Mouse (Mus musculus): ENCODE results near the gene Trip12. TPM values are rescaled to one million over a fixed set of nuclear protein-coding genes. Genes with fewer than 3 reads are reported as not detected.
A peak's percentile ranks its signal among the peaks of the same experiment; 100 is the strongest.

Gene Trip12
- polyA plus RNA-seq, 1 experiment from 2014 or later, result 51.0 TPM

DNA sequence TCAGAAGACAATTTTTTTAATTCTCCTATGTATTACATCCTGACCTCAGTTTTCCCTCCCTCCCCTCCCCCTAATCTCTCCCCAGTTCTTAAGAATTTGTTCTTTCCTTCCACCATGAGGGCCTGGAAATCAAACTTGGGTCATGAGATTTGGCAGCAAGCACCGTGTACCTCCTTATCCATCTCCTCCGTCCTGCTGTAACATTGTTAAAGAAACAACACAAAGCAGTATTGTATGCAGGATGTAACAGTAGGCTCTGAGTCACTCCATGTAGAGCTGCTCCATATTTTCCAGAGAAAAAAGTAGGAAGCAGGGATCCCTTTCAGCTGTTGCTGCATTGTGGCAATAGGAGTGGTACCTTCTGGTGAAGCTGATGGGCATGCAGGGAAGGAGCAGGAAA, 15.4 kb upstream of the Trip12 start:
- peak; percentile 65 for ATAC-seq (replicated peaks; ENCODE audit: insufficient number of reproducible peaks, insufficient read depth, low FRiP score, low read depth)
- H3K4me3 ChIP-seq, result no peak overlapping the region
- no peaks in the 10 kb centered on the region for H3K9me3 ChIP-seq (replicated peaks)
- no peaks in the 10 kb centered on the region for H3K36me3 ChIP-seq
- 41% methylated on average over 2 of the region's 2 CpGs for WGBS
- H3K4me2 ChIP-seq, result no peak overlapping the region
- peaks cover 5% of the 10 kb centered on the region for H3K4me1 ChIP-seq (replicated peaks)
- H3K27ac ChIP-seq, result no peak overlapping the region
- H3K27me3 ChIP-seq, result no peaks in the 10 kb centered on the region
- H3K9ac ChIP-seq, result no peak overlapping the region

DNA sequence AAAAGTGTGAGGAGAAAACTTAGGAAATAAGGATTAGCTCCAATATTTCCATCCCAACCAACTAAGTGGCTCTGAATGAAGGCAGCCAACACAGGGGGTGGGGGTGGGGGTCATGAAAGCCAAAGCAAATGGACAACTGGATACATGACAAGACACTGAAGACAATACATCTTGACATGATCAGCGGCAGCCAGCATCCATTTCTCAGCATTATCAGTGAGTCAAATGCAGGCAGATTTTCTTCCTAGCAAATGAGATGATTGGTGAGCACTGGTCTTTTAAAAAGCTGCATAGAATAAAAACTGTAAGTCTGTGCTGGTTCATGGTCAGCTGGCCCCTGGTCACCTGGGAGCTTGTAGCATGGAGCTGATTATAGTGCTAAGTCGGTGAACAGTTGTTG, 14.7 kb upstream of the Trip12 start:
- H3K9ac ChIP-seq, result no peak overlapping the region
- no peaks in the 10 kb centered on the region for H3K4me1 ChIP-seq (replicated peaks)
- no peak for ATAC-seq (replicated peaks; ENCODE audit: insufficient number of reproducible peaks, insufficient read depth, low FRiP score, low read depth)
- no peak overlapping the region for H3K4me3 ChIP-seq
- 0 out of 2 replicates have a peak overlapping the region, but pooled peaks have one; percentile 0 for H3K27ac ChIP-seq
- H3K9me3 ChIP-seq (replicated peaks), result no peaks in the 10 kb centered on the region
- no peaks in the 10 kb centered on the region for H3K27me3 ChIP-seq
- 72% methylated on average over 2 of the region's 2 CpGs for WGBS
- H3K36me3 ChIP-seq, result no peaks in the 10 kb centered on the region
- no peak overlapping the region for H3K4me2 ChIP-seq

DNA sequence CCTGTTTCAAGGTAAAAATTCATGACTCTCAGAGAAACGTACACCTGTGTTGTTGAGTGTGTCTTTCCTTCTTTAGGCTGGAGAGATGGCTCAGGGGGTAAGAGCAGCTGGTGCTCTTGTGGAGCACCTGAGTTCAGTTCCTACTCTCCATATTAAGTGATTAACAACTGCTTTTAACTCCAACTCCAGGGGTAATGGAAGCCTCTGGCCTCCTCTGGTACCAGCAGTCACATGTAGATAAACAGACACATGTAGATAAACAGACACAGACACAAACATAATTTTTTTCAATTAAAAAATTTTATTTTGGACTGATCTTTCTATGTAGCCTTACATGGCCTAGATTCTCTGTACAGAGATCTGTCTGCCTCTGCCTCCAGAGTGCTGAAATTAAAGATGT, 13.4 kb upstream of the Trip12 start:
- Histone ChIP-seq H3K4me3 (no peak overlapping the region), H3K9me3 (replicated peaks) (no peaks in the 10 kb centered on the region), H3K4me2 (no peak overlapping the region), H3K27ac (no peak overlapping the region), H3K27me3 (no peaks in the 10 kb centered on the region), H3K9ac (no peak overlapping the region), H3K4me1 (replicated peaks) (no peaks in the 10 kb centered on the region), H3K36me3 (no peaks in the 10 kb centered on the region)
- 73% methylated on average over 1 of the region's 1 CpGs for WGBS
- ATAC-seq (replicated peaks; ENCODE audit: insufficient number of reproducible peaks, insufficient read depth, low FRiP score, low read depth), result no peak

DNA sequence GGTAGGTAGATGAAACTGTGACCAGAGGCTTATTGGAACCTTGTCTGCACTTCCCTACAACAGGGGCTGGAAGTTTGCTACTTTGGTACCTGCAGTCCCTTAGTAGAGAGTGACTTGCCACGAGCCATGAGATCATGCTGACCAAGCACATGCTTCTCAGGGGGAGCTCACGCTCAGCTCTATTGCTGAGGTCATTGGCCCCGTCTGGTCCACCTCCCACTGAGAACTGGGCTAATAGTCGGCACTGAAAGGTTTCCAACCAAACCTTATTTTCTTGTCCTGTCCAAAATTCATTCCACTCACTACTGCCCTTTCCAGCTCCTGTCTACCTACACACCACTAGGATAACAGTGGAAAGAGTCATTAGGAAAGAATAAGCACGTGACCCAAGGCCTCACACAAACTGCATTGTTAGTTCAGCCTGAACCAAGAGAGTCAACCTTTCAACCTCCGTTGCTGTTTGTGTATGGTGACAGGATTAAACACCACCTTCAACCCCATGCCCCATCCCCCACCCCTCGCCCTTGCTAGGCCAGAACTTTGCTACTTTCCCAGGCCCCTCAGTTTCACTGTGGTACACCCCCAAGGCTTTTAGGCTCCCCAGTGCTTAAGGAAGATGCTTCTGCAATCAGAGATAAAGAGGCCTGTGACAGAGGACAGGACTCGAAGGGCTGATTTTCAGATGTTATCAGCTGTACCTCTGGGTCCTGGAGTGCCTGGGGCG, 11.4 kb upstream of the Trip12 start:
- no peak for ATAC-seq (replicated peaks; ENCODE audit: insufficient number of reproducible peaks, insufficient read depth, low FRiP score, low read depth)
- WGBS, result 35% methylated on average over 9 of the region's 9 CpGs
- H3K4me2 ChIP-seq, result no peak overlapping the region
- H3K9ac ChIP-seq, result no peak overlapping the region
- no peaks in the 10 kb centered on the region for H3K9me3 ChIP-seq (replicated peaks)
- H3K36me3 ChIP-seq, result no peaks in the 10 kb centered on the region
- H3K27me3 ChIP-seq, result no peaks in the 10 kb centered on the region
- H3K4me3 ChIP-seq, result no peak overlapping the region
- H3K4me1 ChIP-seq (replicated peaks), result no peaks in the 10 kb centered on the region
- H3K27ac ChIP-seq, result no peak overlapping the region

DNA sequence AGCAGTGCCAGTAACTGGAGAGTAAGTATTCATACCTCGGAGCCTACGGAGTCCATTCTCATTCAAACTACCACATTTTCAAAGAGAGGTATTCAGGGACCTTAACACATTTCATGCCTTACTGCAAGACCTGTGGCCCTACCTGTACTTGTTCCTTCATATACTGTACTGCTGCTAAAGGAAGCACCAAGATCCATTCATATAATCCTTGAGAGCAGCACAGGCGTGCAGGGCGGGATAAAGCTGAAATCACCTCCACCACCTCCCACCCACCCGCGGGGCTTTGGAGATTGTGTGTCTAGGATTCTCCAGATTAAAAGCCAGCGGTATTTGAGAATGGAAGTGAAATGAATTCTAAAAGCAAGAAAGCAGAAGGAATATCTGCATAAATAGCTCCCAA, 10.2 kb upstream of the Trip12 start:
- Histone ChIP-seq H3K27me3 (no peaks in the 10 kb centered on the region), H3K4me3 (no peak overlapping the region), H3K4me2 (no peak overlapping the region), H3K9me3 (replicated peaks) (no peaks in the 10 kb centered on the region), H3K27ac (no peak overlapping the region), H3K4me1 (replicated peaks) (no peaks in the 10 kb centered on the region), H3K36me3 (no peaks in the 10 kb centered on the region), H3K9ac (no peak overlapping the region)
- no peak for ATAC-seq (replicated peaks; ENCODE audit: insufficient number of reproducible peaks, insufficient read depth, low FRiP score, low read depth)
- WGBS, result 92% methylated on average over 7 of the region's 7 CpGs

DNA sequence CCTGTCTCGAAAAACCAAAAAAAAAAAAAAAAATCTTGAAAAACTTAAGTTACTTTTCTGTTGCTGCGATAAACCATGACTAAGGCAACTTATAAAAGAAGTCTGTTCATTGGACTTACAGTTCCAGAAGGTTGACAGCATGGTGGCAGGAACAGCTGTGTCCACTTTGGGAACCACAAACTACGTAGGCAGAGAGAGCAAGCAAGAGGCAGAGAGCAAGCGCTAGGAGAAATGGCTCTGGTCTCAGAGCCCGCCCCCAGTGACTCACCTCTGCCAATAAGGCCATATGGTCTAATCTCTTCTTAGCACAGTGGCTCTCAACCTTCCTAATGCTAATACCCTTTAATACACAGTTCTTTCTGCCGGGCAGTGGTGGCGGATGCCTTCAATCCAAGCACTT, 9.5 kb upstream of the Trip12 start:
- Histone ChIP-seq H3K4me3 (no peak overlapping the region), H3K4me1 (replicated peaks) (no peaks in the 10 kb centered on the region), H3K4me2 (no peak overlapping the region), H3K36me3 (no peaks in the 10 kb centered on the region), H3K9me3 (replicated peaks) (no peaks in the 10 kb centered on the region), H3K9ac (no peak overlapping the region), H3K27me3 (no peaks in the 10 kb centered on the region), H3K27ac (no peak overlapping the region)
- WGBS, result 92% methylated on average over 7 of the region's 7 CpGs
- no peak for ATAC-seq (replicated peaks; ENCODE audit: insufficient number of reproducible peaks, insufficient read depth, low FRiP score, low read depth)

DNA sequence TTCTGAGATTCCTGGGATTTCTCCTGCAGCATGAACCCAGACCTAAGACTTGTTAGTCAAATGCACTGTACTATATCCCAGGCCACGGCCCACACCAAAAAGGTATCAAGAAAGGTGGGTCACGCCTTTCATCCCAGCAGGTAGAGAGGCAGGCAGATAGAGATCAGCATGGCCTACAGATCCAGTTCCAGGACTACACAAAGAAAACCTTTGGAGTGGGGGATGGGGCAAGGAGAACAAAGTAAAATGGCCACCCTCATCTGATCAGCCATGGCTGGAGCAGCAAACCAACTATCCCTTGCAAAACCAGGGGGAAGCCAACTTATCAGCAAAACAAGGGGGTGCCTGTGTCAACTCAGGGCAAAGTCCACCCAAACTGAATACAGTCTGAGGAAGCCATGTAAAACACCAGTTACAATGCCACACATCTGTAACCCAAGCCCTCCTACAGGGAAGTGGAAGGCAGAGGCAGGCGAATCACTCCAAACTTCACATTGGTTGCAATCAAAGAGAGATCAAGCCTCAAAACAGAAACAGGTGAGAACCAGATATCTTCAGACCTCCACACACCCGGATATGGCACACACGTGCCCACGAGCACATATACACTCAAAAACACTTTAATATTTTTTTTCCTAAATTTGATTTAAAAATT, 8.6 kb upstream of the Trip12 start:
- no peak for ATAC-seq (replicated peaks; ENCODE audit: insufficient number of reproducible peaks, insufficient read depth, low FRiP score, low read depth)
- 91% methylated on average over 6 of the region's 6 CpGs for WGBS
- Histone ChIP-seq H3K36me3 (no peaks in the 10 kb centered on the region), H3K9me3 (replicated peaks) (no peaks in the 10 kb centered on the region), H3K27me3 (no peaks in the 10 kb centered on the region), H3K4me3 (no peak overlapping the region), H3K4me2 (no peak overlapping the region), H3K27ac (no peak overlapping the region), H3K4me1 (replicated peaks) (no peaks in the 10 kb centered on the region), H3K9ac (no peak overlapping the region)

DNA sequence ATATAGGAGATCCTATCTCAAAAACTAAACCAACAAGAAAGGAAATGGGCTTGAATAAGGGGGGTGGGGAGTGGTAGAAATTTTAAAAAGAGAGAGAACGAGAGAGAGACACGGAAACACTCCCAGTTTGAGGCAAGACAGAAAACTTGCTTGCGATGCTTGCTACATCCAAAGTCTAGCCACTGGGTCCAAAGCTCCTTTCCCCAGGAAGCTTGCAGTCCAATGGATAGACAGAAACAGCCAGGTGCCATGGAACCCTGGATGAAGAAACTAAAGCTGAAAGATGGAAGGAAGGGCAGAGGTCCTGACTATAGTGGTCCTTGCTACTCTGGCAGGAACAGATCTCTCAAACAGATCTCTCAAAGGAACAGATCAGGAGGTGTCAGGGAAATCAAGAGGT, 8.0 kb upstream of the Trip12 start:
- ATAC-seq (replicated peaks; ENCODE audit: insufficient number of reproducible peaks, insufficient read depth, low FRiP score, low read depth), result no peak
- Histone ChIP-seq H3K27ac (no peak overlapping the region), H3K9ac (no peak overlapping the region), H3K36me3 (no peaks in the 10 kb centered on the region), H3K27me3 (no peaks in the 10 kb centered on the region), H3K9me3 (replicated peaks) (no peaks in the 10 kb centered on the region), H3K4me1 (replicated peaks) (no peaks in the 10 kb centered on the region), H3K4me2 (no peak overlapping the region), H3K4me3 (no peak overlapping the region)
- 94% methylated on average over 3 of the region's 3 CpGs for WGBS

DNA sequence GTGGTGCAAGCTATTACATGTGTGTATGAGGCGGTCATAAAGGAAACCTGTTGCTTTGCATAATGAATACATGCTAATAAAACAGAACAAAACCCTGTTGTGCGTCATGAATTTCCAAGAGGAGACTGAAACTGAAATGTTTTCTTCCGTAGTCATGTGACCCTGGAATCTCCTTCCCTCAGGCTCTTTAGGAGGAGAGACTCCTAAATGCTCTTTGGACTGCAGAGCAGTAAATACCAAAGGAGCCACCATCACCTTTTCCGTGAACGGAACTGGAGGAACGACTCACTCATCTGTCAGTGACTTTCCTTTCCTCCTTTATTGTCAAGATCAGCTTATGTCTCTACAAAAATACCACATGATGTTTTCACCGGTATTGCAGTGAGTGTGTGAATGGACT, 7.4 kb upstream of the Trip12 start:
- Histone ChIP-seq H3K4me1 (replicated peaks) (no peaks in the 10 kb centered on the region), H3K4me2 (no peak overlapping the region), H3K9me3 (replicated peaks) (no peaks in the 10 kb centered on the region), H3K27me3 (no peaks in the 10 kb centered on the region), H3K36me3 (no peaks in the 10 kb centered on the region), H3K9ac (no peak overlapping the region), H3K27ac (no peak overlapping the region), H3K4me3 (no peak overlapping the region)
- no peak for ATAC-seq (replicated peaks; ENCODE audit: insufficient number of reproducible peaks, insufficient read depth, low FRiP score, low read depth)
- 84% methylated on average over 7 of the region's 7 CpGs for WGBS

DNA sequence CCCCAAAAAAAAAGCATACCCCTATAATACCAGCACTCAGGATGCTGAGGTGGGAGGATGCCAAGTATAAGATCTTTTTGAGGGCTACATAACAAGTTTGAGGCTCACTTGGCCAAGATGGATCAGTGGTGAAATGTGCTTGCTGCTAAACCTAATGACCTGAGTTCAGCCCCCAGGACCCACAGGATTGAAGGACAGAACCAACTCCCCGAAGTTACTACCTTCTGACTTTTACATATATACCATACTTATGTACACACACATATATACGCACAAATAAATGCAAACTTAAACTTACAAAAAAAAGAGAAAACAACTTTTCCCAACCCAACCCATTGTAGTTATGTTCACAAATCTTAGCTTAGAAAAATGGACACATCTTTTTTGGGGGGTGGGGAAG, 3.0 kb upstream of the Trip12 start:
- Histone ChIP-seq H3K4me1 (replicated peaks) (peaks cover 7% of the 10 kb centered on the region), H3K9ac (no peak overlapping the region), H3K27ac (no peak overlapping the region), H3K36me3 (no peaks in the 10 kb centered on the region), H3K9me3 (replicated peaks) (no peaks in the 10 kb centered on the region), H3K27me3 (no peaks in the 10 kb centered on the region), H3K4me3 (no peak overlapping the region), H3K4me2 (no peak overlapping the region)
- WGBS, result 85% methylated on average over 2 of the region's 2 CpGs
- ATAC-seq (replicated peaks; ENCODE audit: insufficient number of reproducible peaks, insufficient read depth, low FRiP score, low read depth), result no peak

DNA sequence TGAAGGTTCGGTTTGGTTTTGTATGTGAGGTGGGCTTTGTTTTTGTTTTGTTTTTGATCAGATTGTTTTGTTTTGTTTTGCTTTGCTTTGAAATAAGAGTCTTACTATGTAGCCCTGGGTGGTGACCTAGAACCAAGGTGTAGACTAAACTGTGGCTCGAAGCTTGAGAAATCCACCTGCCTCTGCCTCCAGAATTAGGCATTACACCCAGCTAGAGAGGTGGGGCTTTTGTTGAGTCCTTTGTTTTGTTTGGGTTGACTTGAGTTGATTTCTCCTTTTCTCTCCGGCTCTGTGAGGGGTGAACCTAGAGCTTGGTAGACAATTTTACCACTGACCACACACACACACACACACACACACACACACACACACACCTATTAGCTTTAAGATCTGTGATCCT, 745 bp upstream of the Trip12 start:
- no peaks in the 10 kb centered on the region for H3K36me3 ChIP-seq
- peaks cover 19% of the 10 kb centered on the region for H3K4me1 ChIP-seq (replicated peaks)
- 69% methylated on average over 3 of the region's 3 CpGs for WGBS
- H3K4me3 ChIP-seq, result peak overlapping the region; percentile 98; the same call in 1 of the 2 replicates
- no peaks in the 10 kb centered on the region for H3K27me3 ChIP-seq
- ATAC-seq (replicated peaks; ENCODE audit: insufficient number of reproducible peaks, insufficient read depth, low FRiP score, low read depth), result no peak
- H3K27ac ChIP-seq, result 0 out of 2 replicates have a peak overlapping the region, but pooled peaks have one; percentile 99
- peak overlapping the region; percentile 80 for H3K4me2 ChIP-seq
- no peak overlapping the region for H3K9ac ChIP-seq
- H3K9me3 ChIP-seq (replicated peaks), result no peaks in the 10 kb centered on the region

All from heart, embryonic 15.5 days (tissue).